Mouse (Mus musculus) lung, adult 2 months (tissue): ENCODE measurements around the gene Ncf1. TPM values are rescaled to one million over a fixed set of nuclear protein-coding genes. Genes with fewer than 3 reads are reported as not detected.
A peak's percentile ranks its signal among the peaks of the same experiment; 100 is the strongest.

Experiments
- DNase-seq: peaks from one replicate; pipeline ENCODE4 v3.0.0; 2022
- H3K4me1 ChIP-seq: fragments of 200-500 bp; 2 replicates; pipeline ENCODE4 v1.6.1; 2011; ENCODE audit warnings: low read length; ENCODE audit not compliant: control insufficient read depth, insufficient read depth
- H3K4me3 ChIP-seq: fragments of 200-500 bp; replicated peaks from 2 replicates; pipeline ENCODE3; 2011; ENCODE audit warnings: low read depth, mild to moderate bottlenecking, control low read depth, low read length; ENCODE audit errors: extremely low read depth
- CTCF ChIP-seq: fragments of 200-500 bp; IDR thresholded peaks from 2 replicates; pipeline ENCODE4 v1.5.1; 2011; ENCODE audit warnings: mild to moderate bottlenecking, low read length, control low read depth; ENCODE audit not compliant: insufficient read depth
- POLR2A ChIP-seq: fragments of 200-500 bp; IDR thresholded peaks from 2 replicates; pipeline ENCODE4 v1.6.1; 2011; ENCODE audit warnings: low read depth, mild to moderate bottlenecking, control low read depth, low read length, borderline replicate concordance; ENCODE audit errors: extremely low read depth
- WGBS: fragments of 180-500 bp; shearing (Covaris S2); methylation state at CpG from one replicate; pipeline ENCODE4 v1.1.7; 2018; 5-methylcytosine and 5-hydroxymethylcytosine counted together
- polyA plus RNA-seq: library from polyadenylated mRNA; depleted of rRNA; stranded (reverse); fragments of >200 nt; gene quantifications from 2 replicates; pipeline ENCODE4 v1.2.3, GENCODE M21; 2012

Ncf1 gene
- polyA plus RNA-seq, 1 experiment = 32.0 TPM

GRCm38 (mm10) chr5:134225110-134225901, 4.1 kb downstream of the Ncf1 start:
- Histone ChIP-seq H3K4me1 (peaks cover 12% of the 10 kb centered on the region), H3K4me3 (no peak overlapping the region)
- WGBS = 57% methylated on average over 30 of the region's 30 CpGs
- TF ChIP-seq CTCF (no peak), POLR2A (no peak)
- no peak for DNase-seq

- no peak for DNase-seq
- Histone ChIP-seq H3K4me3 (peak overlapping the region; percentile 22), H3K4me1 (peaks cover 5% of the 10 kb centered on the region; the same call in 1 of the 2 replicates)
- WGBS = 12% methylated on average over 36 of the region's 36 CpGs
- TF ChIP-seq CTCF = no peak
- TF ChIP-seq POLR2A = no peak
Observed at GRCm38 (mm10) chr5:134221708-134222150, 7.7 kb downstream of the Ncf1 start.

GRCm38 (mm10) chr5:134221278-134221677, 8.1 kb downstream of the Ncf1 start:
- 48% methylated on average over 4 of the region's 4 CpGs for WGBS
- Histone ChIP-seq H3K4me3 (no peak overlapping the region), H3K4me1 (peaks cover 5% of the 10 kb centered on the region; the same call in 1 of the 2 replicates)
- no peak for DNase-seq
- TF ChIP-seq CTCF = no peak
- TF ChIP-seq POLR2A = no peak

- WGBS = 89% methylated on average over 7 of the region's 7 CpGs
Observed at GRCm38 (mm10) chr5:134217900-134218299, 11.5 kb downstream of the Ncf1 start.

GRCm38 (mm10) chr5:134214021-134214806, 15.2 kb downstream of the Ncf1 start:
- H3K4me3 ChIP-seq = no peak overlapping the region
- 42% methylated on average over 12 of the region's 12 CpGs for WGBS
- peaks cover 4% of the 10 kb centered on the region for H3K4me1 ChIP-seq
- no peak for DNase-seq
- no peak for TF ChIP-seq POLR2A

More at GRCm38 (mm10) chr5:134217900-134218299, 11.5 kb downstream of the Ncf1 start:
- Histone ChIP-seq H3K4me1 (peaks cover 5% of the 10 kb centered on the region; the same call in 1 of the 2 replicates), H3K4me3 (no peak overlapping the region)
- TF ChIP-seq CTCF (no peak), POLR2A (no peak)
- no peak for DNase-seq

- Histone ChIP-seq H3K4me3 (no peak overlapping the region), H3K4me1 (peaks cover 4% of the 10 kb centered on the region)
- peak; percentile 33 for DNase-seq
- TF ChIP-seq POLR2A (no peak), CTCF (no peak)
- WGBS = 11% methylated on average over 11 of the region's 11 CpGs
Observed at GRCm38 (mm10) chr5:134209931-134210554, 19.4 kb downstream of the Ncf1 start.

GRCm38 (mm10) chr5:134206721-134207120, 22.7 kb downstream of the Ncf1 start:
- TF ChIP-seq CTCF (no peak), POLR2A (no peak)
- 76% methylated on average over 10 of the region's 10 CpGs for WGBS
- no peak for DNase-seq
- H3K4me3 ChIP-seq = no peak overlapping the region
- peaks cover 4% of the 10 kb centered on the region for H3K4me1 ChIP-seq

- TF ChIP-seq POLR2A = no peak
- TF ChIP-seq CTCF = no peak
- 85% methylated on average over 8 of the region's 8 CpGs for whole genome bisulfite sequencing
- Histone ChIP-seq H3K4me1 (no peaks in the 10 kb centered on the region), H3K4me3 (no peak overlapping the region)
- no peak for DNase-seq
Observed at GRCm38 (mm10) chr5:134193664-134194063, 35.8 kb downstream of the Ncf1 start.

GRCm38 (mm10) chr5:134188571-134188970, 40.9 kb downstream of the Ncf1 start:
- WGBS = 68% methylated on average over 7 of the region's 7 CpGs
- Histone ChIP-seq H3K4me3 (no peak overlapping the region), H3K4me1 (0 out of 2 replicates have a peak, but pooled peaks cover 1% of the 10 kb centered on the region)
- no peak for TF ChIP-seq CTCF
- TF ChIP-seq POLR2A = no peak
- DNase-seq = no peak

- peak; percentile 68 for DNase-seq
Observed at GRCm38 (mm10) chr5:134186961-134187731, 42.3 kb downstream of the Ncf1 start.

More at GRCm38 (mm10) chr5:134186961-134187731, 42.3 kb downstream of the Ncf1 start:
- WGBS = 61% methylated on average over 4 of the region's 4 CpGs
- TF ChIP-seq POLR2A = no peak
- TF ChIP-seq CTCF = peak; percentile 94
- Histone ChIP-seq H3K4me3 (no peak overlapping the region), H3K4me1 (peaks cover 6% of the 10 kb centered on the region; the same call in 1 of the 2 replicates)
